Mouse (Mus musculus) spleen, adult 18-20 months (tissue): ENCODE results near the gene Gm13289.
"Not testable (repeated sequence)": the region's sequence is repeated elsewhere in the genome, so short reads cannot be mapped to it uniquely, and the experiment has no call there.

ENCODE experiments used
- DNase-seq, 2 experiments: peaks; one replicate each; pipeline ENCODE4 v3.0.0; 2022; ENCODE audit warnings: mixed read lengths in 2 of 2

The Gm13289 gene

DNA sequence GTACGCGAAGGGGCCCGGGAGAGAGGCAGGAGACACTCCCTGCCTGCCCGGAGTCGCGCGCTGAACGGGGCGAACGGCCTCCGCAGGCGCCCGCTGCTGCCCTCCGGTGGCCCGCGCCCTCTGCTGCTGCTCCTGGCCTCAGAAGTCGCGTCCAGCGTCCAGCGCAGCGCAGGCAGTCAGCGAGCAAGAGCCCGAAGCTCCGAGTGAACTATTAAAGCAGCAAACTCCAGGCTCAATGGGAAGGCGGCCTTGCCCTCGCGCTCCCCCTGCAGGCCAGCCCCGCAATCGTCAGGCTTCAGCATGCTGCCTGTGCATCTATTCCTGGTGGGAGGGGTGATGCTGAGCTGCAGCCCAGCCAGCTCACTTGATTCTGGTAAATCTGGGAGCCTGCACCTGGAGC lies at the start of gene Gm13289:
Gene Gm13289 (plus strand): TSS at position 301 of the 400 bp plus-strand sequence.
- DNase-seq: not testable (repeated sequence)

DNA sequence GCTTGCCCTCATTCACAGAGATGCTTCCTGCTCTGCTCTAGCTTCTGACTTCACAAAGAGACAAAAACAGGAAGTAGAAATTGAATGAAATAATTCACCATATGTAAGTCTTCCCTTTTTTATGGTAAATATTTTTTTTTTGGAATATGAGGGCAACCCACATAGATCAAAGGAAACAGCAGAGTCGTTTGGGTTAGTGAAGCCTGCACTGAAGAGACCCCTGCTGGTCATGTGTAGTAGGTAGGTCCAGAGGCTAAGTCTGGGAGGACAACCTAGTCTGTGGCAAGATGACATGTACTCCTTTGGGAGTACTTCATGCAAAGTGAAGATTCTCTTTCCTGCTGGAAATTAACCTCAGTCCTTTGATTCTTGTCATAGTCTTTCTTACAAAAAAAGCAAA lies 49.4 kb upstream of the Gm13289 start:
- peak in 1 of 2 experiments; percentile 40 for DNase-seq

DNA sequence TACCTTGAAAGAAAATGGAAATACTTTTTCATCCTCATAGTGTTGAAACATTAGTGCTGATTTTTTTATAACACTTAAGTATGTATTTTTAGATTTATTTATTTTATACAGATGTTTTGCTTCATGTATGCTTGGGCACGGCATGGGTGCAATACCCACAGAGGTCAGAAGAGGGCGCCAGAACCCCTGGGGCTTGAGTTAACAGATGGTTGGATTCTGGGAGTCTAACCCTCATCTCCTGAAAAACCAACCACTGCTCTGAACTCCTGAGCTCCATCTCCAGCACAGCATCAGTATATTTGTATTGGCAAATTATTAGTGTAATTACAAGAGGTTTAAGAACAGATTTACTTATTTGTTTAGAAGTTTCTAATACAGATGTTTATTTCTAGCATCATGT lies 38.2 kb upstream of the Gm13289 start:
- DNase-seq: peak; percentile 48 to 76

DNA sequence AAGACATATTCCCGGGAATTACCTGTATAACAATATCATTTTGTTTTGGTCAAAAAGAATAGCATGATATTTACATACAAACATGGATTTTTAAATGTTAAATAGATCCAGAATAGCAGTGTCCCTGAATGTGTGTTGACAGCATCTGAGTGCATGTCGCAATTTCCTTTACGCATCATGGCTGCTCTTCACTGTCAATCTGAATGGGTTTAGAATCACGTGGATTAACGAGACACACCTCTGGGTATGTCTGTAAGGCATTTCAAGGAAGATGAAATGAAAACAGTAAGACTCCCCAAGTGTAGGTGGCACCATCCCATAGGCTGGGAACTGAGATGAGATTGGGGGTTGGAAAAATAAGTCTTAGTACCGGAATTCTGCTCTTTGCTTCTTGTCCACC lies 37.7 kb upstream of the Gm13289 start:
- no peak for DNase-seq

DNA sequence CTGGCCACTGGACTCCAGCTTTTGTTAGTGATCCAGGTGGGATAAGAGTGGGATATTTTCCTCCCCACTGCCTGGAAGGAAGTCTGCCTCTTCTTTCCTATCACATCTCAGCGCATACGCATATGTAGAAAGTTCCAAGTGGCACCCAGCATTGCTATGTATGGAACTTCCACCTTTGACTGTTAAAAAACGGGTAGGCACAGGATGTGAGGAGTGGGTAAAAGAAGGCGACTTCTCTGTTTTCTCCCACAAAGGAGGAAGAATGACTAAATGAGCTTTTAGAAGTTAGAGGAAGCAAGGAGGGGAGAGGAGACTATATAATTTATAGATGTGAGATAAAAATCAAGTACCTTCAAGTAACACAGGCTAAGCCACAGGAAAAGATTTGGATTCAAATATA lies 35.3 kb upstream of the Gm13289 start:
- DNase-seq: no peak

DNA sequence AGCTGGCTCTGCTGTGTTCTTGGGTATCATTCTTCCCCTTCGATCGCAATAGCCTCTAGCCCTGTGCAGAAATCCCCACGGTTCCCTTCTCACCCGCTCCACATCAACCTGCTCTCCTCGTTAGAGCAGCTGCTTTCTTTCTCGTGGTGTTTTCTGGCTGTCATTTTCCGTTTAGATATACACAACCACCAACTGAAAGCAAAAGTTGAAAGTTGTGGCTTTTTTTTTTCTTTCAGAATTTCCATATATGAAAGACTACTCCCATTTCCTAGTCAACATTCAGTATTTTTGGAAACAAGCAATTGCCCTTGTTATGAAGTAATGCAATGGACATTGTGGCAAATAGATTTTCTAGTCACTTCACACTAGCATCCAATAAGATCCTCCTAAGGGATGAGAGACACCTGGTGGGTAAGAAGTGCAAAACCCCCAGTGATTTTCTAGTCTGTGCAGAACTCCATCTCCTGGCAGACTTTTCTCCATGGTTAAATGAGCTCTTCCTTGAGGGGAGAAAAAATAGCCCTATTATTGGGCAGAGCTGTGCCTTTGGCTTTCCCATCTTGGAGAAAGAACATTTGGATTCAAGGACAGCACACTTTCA lies 33.9 kb upstream of the Gm13289 start:
- DNase-seq: no peak

DNA sequence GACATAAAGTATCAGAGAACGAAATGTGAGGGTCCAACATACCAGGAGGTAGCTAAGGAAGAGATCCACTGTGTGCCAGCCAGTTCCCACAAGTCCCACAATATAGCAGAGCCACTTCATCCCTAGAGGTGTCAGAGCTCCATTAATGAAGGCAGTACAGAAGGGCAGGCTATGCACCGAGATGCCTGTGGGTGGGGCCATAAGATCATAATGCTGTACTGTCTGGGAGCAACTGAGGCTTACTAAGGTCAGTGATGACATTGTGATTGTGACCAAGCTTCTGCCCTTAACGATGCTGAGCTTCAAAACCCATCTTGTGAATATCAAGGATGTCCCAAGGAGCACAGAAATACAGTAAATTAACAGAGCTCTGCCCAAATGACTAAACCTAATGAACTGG lies 32.5 kb upstream of the Gm13289 start:
- DNase-seq: no peak

DNA sequence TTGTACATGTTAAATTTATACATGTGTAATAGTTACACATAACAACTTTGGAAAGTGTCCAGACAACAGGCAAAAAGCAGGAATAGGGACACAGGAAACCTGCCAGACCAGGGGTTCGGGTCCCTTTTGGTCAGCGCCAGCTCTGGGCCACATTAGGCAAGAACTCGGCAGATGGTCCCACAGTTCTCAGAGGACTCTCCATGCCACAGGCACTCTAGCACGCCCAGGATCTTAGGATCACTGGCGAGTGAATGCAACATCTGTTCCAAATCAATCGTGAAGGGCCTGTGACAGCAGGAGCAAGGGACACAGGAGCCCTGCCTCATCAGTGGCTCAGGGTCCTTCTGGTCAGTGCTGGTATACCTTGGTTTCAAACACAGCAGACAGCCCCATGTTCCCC lies 26.8 kb upstream of the Gm13289 start:
- no peak for DNase-seq

DNA sequence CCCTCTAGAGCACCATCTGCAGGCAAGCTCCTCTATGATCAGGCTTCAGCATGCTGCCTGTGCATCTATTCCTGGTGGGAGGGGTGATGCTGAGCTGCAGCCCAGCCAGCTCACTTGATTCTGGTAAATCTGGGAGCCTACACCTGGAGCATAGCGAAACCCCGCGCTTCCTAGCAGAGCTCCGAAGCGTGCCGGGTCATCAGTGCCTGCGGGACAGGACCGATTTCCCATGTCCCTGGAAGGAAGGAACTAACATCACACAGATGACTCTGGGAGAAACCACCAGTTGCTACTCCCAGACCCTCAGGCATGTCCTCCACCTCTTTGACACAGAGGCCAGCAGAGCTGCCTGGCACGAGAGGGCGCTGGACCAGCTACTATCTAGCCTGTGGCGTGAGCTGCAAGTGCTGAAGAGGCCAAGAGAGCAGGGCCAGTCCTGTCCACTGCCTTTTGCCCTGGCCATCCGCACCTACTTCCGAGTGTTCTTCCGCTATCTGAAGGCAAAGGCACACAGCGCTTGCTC lies 21.8 kb upstream of the Gm13289 start, which contains the start of gene Gm13271:
Gene Gm13271 (plus strand): TSS at position 51 of the 523 bp plus-strand sequence.
- peak; percentile 72 to 74 for DNase-seq

DNA sequence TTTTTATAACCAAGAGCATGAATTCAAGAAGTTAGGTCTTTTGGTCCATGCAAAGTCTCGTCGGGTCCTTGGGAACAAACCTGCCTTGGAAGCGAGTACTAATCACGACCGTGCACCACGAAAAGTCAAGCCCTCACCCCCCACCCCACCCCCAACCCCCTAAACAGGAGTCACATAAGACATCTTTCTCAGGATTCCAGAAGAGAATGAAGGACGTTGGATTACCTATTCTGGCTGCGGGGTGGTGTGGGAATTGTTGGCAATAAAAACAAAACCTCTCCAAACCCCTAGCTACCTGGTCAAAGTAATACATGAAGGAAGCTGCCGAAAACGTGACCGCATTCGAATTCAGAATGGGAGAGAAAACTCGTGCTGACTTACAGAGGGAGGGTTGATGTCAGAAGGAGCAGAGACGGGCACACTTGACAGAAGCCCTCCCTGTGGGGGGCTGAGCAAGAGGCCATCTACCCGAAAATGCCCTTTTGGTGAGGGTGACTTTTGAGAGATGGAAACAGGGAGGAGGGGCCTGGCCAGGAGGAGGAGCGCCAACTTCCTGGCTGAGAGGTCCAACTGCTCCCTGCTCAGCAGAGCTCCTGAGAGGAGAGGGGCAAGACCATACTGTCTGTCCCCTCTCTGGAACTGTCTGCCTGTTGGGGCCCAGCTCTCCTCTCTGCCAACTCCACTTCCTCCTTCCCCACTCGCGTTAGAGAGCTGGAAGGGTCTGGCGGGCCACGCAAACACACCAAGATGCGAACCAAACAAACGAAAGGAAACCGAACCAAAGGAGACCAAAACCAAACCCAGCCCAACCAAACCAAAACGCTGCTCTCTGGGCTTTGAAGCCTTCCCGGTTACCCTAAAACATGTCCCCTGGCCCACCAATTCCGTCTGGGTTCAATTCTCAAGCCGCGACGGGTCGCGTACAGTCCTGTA lies 19.9 kb upstream of the Gm13289 start:
- DNase-seq: not testable (repeated sequence)

DNA sequence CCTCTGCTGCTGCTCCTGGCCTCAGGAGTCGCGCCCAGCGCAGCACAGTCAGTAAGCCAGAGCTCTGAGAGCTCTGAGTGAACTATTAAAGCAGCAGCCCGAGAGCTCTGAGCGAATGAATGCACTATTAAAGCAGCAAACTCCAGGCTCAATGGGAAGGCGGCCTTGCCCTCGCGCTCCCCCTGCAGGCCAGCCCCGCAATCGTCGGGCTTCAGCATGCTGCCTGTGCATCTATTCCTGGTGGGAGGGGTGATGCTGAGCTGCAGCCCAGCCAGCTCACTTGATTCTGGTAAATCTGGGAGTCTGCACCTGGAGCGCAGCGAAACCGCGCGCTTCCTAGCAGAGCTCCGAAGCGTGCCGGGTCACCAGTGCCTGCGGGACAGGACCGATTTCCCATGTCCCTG lies 19.1 kb upstream of the Gm13289 start:
- peak; percentile 87 to 90 for DNase-seq

DNA sequence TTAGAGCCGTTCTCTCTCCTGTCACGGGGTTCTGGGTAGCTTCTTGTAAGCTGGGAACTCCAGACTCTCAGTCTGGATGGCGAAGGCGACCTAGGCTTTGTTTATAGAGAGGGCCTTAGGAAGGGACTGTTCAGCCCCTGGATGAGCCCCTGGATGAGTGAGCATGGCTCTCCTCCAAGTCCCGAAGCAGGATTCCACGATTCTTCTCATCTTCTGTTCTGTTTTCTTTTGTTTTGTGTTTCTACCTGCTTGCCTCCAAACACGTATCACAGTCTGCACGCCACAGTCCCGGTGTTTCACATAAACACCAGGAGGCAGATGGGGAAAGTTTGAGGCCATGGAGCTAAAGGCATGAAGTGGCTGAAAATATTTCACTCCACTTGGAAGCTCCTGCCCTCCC lies 18.0 kb upstream of the Gm13289 start:
- not testable (repeated sequence) for DNase-seq

DNA sequence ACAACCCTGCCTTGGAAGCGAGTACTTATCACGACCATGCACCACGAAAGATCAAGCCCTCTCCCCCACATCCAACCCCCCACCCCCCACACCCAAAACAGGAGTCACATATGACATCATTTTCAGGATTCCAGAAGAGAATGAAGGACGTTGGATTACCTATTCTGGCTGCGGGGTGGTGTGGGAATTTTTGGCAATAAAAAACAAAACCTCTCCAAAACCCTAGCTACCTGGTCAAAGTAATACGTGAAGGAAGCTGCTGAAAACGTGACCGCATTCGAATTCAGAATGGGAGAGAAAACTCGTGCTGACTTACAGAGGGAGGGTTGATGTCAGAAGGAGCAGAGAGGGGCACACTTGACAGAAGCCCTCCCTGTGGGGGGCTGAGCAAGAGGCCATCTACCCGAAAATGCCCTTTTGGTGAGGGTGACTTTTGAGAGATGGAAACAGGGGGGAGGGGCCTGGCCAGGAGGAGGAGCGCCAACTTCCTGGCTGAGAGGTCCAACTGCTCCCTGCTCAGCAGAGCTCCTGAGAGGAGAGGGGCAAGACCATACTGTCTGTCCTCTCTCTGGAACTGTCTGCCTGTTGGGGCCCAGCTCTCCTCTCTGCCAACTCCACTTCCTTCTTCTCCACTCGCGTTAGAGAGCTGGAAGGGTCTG lies 17.0 kb upstream of the Gm13289 start, which contains the start of gene Gm13283:
Gene Gm13283 (plus strand): TSS at position 510 of the 659 bp plus-strand sequence.
- DNase-seq: peak in 1 of 2 experiments; percentile 35

DNA sequence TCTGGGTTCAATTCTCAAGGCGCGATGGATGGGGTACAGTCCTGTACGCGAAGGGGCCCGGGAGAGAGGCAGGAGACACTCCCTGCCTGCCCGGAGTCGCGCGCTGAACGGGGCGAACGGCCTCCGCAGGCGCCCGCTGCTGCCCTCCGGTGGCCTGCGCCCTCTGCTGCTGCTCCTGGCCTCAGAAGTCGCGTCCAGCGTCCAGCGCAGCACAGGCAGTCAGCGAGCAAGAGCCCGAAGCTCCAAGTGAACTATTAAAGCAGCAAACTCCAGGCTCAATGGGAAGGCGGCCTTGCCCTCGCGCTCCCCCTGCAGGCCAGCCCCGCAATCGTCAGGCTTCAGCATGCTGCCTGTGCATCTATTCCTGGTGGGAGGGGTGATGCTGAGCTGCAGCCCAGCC lies 16.3 kb upstream of the Gm13289 start:
- peak; percentile 46 to 57 for DNase-seq

DNA sequence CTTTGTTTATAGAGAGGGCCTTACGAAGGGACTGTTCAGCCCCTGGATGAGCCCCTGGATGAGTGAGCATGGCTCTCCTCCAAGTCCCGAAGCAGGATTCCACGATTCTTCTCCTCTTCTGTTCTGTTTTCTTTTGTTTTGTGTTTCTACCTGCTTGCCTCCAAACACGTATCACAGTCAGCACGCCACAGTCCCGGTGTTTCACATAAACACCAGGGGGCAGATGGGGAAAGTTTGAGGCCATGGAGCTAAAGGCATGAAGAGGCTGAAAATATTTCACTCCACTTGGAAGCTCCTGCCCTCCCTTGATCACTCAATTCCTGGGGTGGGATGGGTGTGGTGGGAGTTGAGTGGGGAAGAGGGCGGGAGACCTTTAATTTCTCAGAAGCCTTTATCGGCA lies 14.9 kb upstream of the Gm13289 start:
- peak; percentile 68 to 69 for DNase-seq

DNA sequence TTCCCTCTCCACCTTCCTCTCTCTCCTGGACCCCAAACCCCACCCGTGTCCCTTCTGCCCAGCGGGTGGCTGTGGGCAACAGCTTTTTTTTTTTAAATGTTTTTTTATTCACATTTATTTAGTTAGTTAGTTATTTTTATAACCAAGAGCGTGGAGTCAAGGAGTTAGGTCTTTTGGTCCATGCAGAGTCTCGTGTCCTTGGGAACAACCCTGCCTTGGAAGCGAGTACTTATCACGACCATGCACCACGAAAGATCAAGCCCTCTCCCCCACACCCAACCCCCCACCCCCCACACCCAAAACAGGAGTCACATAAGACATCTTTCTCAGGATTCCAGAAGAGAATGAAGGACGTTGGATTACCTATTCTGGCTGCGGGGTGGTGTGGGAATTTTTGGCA lies 14.4 kb upstream of the Gm13289 start:
- DNase-seq: peak in 1 of 2 experiments; percentile 29

DNA sequence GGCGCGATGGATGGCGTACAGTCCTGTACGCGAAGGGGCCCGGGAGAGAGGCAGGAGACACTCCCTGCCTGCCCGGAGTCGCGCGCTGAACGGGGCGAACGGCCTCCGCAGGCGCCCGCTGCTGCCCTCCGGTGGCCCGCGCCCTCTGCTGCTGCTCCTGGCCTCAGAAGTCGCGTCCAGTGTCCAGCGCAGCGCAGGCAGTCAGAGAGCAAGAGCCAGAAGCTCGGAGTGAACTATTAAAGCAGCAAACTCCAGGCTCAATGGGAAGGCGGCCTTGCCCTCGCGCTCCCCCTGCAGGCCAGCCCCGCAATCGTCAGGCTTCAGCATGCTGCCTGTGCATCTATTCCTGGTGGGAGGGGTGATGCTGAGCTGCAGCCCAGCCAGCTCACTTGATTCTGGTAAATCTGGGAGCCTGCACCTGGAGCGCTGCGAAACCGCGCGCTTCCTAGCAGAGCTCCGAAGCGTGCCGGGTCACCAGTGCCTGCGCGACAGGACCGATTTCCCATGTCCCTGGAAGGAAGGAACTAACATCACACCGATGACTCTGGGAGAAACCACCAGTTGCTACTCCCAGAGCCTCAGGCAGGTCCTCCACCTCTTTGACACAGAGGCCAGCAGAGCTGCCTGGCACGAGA lies 13.2 kb upstream of the Gm13289 start:
- DNase-seq: peak in 1 of 2 experiments; percentile 14

DNA sequence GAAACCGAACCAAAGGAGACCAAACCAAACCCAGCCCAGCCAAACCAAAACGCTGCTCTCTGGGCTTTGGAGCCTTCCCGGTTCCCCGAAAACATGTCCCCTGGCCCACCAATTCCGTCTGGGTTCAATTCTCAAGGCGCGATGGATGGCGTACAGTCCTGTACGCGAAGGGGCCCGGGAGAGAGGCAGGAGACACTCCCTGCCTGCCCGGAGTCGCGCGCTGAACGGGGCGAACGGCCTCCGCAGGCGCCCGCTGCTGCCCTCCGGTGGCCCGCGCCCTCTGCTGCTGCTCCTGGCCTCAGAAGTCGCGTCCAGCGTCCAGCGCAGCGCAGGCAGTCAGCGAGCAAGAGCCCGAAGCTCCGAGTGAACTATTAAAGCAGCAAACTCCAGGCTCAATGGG lies 3.2 kb upstream of the Gm13289 start, which contains the start of gene Gm13290:
Gene Gm13290 (plus strand): TSS at position 301 of the 400 bp plus-strand sequence.
- not testable (repeated sequence) for DNase-seq

DNA sequence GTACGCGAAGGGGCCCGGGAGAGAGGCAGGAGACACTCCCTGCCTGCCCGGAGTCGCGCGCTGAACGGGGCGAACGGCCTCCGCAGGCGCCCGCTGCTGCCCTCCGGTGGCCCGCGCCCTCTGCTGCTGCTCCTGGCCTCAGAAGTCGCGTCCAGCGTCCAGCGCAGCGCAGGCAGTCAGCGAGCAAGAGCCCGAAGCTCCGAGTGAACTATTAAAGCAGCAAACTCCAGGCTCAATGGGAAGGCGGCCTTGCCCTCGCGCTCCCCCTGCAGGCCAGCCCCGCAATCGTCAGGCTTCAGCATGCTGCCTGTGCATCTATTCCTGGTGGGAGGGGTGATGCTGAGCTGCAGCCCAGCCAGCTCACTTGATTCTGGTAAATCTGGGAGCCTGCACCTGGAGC lies 2.8 kb downstream of the Gm13289 start, which contains the start of gene Gm13272:
Gene Gm13272 (plus strand): TSS at position 301 of the 400 bp plus-strand sequence.
- DNase-seq: not testable (repeated sequence)

DNA sequence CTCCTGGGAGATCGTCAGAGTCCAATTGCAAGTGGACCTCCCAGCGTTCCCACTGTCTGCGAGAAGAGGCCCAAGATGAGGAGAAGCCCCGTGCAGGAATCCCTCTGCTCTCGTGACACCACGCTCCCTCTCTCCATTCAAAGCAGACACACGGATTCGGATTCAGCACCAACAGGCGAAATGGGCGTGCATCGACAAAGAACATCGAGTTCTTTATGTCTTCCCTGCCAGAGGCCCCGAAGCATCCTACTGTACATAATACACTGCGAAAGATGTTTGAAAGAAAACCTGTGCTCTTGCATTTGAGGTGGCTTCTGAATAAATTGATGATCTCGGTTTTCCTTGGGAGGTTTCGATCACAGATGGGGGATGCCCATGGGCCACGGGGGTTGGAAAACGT lies 3.6 kb downstream of the Gm13289 start:
- DNase-seq: not testable (repeated sequence)

DNA sequence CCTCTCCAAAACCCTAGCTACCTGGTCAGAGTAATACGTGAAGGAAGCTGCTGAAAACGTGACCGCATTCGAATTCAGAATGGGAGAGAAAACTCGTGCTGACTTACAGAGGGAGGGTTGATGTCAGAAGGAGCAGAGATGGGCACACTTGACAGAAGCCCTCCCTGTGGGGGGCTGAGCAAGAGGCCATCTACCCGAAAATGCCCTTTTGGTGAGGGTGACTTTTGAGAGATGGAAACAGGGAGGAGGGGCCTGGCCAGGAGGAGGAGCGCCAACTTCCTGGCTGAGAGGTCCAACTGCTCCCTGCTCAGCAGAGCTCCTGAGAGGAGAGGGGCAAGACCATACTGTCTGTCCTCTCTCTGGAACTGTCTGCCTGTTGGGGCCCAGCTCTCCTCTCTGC lies 5.1 kb downstream of the Gm13289 start, which contains the start of gene Ifnz:
Gene Ifnz (plus strand): TSS at position 301 of the 400 bp plus-strand sequence.
- not testable (repeated sequence) for DNase-seq

DNA sequence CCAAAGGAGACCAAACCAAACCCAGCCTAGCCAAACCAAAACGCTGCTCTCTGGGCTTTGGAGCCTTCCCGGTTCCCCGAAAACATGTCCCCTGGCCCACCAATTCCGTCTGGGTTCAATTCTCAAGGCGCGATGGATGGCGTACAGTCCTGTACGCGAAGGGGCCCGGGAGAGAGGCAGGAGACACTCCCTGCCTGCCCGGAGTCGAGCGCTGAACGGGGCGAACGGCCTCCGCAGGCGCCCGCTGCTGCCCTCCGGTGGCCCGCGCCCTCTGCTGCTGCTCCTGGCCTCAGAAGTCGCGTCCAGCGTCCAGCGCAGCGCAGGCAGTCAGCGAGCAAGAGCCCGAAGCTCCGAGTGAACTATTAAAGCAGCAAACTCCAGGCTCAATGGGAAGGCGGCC lies 5.6 kb downstream of the Gm13289 start:
- DNase-seq: not testable (repeated sequence)
